Mouse (Mus musculus): ENCODE data around the gene Osbp2.

Gene Osbp2

GRCm38 (mm10) chr11:3754685-3755084, 109.0 kb downstream of the Osbp2 start:
- no peak for DNase-seq

GRCm38 (mm10) chr11:3753897-3754296, 109.8 kb downstream of the Osbp2 start:
- no peak for DNase-seq

DNA sequence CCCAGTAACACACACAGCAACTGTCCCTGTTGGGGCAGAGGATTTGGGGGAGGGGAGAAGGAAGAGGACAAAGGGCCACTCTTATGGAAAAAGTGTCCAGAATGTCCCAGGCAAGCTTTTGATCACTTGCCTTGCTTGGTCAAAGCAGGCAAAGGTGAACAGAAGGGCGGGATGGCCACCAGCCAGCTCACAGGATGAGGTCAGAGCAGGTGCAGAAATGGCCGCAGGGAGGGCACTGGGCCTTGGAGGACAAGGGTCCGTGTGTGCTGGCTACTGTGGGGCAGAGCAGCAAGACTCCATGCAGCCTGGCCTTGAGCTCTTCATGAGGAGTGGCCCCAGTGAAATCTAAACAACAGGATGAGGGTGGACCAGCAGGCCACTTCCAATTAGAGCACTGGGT, 110.9 kb downstream of the Osbp2 start:
- DNase-seq = peak; percentile 92 to 93

- DNase-seq = no peak
Measured at GRCm38 (mm10) chr11:3749831-3750230, 113.9 kb downstream of the Osbp2 start.

GRCm38 (mm10) chr11:3742449-3742848, 121.3 kb downstream of the Osbp2 start:
- DNase-seq = peak; percentile 67 to 69

DNA sequence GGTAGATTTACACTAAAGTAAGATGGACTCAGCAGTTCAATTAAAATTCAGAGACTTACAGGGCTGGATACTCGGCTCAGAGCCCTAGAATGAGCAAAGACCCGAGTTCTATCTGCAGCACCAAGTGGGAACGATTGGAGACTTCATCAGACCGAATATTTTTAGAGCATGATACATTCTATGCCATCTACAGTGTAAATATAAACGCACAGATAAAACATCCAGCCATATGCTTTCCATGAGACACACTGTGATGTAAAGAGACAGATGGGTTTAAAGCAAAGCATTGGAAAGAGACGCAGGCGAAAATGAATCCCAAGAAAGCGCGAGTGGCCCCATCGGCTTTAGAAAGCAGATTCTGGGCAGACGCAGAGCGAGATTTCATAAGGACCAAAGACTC, 122.5 kb downstream of the Osbp2 start:
- no peak for DNase-seq

- no peak for DNase-seq
Measured at GRCm38 (mm10) chr11:3738778-3739177, 124.9 kb downstream of the Osbp2 start.

DNA sequence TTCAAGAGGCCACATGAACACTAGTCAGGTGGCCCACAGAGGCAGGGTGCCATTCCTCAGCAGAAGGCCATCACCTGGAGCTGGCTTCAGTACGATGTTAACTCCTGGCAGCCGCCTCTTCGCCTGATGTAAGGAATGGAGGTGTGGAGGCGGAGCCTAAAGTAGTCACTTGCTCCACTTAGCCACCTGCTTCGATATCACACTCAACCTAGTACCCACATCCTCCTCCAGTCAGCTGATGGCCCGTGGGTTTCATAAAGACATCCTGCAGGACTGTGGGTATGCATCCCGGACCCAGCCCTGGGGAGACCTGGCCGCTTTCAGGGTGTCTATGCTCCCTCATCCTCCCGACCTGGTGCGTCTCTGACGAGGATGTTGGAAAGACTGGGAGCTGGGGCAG, 128.0 kb downstream of the Osbp2 start:
- no peak for DNase-seq

- no peak for DNase-seq
Measured at GRCm38 (mm10) chr11:3733933-3734636, 129.6 kb downstream of the Osbp2 start.

GRCm38 (mm10) chr11:3731469-3731868, 132.2 kb downstream of the Osbp2 start:
- DNase-seq = no peak

GRCm38 (mm10) chr11:3727438-3728105, 136.1 kb downstream of the Osbp2 start:
- DNase-seq = peak; percentile 59 to 66

DNA sequence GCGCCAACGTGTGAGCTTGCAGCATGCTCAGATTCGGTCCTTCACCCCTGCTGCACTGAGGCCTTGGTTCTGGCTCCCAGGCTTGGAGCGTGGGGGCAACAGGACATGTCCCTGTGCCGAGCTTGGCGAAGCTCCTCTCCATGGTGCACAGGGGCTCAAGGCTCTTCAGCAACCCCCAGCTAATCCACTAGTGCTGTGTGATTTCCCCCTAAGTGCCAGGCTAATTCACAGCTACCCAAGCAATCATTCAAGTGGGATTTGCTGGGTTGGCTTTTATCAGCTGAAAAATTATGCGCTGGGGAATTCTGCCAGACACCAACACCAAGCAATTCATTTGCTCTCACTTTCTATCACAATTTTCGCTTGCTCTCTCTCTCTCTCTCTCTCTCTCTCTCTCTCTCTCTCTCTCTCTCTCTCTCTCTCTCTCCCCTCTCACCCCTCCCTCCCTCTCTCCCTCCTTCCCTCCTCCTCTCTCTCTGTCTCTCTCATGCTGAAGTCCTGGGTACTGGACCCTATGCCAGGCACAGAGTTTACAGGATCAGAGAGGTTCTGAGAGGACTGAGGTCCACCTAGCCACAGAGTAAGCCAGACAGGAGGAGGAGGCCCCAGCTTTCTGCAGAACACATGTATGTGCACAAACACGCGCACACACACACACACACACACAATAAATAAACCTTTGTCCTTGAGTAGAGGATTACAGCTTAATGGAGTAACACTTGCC, 138.2 kb downstream of the Osbp2 start:
- DNase-seq = no peak

GRCm38 (mm10) chr11:3724726-3725125, 139.0 kb downstream of the Osbp2 start:
- DNase-seq = peak in 1 of 2 experiments; percentile 56

GRCm38 (mm10) chr11:3723910-3724309, 139.8 kb downstream of the Osbp2 start:
- peak; percentile 72 to 81 for DNase-seq

GRCm38 (mm10) chr11:3722861-3723260, 140.8 kb downstream of the Osbp2 start:
- DNase-seq = no peak

GRCm38 (mm10) chr11:3722036-3722435, 141.7 kb downstream of the Osbp2 start:
- no peak for DNase-seq

DNA sequence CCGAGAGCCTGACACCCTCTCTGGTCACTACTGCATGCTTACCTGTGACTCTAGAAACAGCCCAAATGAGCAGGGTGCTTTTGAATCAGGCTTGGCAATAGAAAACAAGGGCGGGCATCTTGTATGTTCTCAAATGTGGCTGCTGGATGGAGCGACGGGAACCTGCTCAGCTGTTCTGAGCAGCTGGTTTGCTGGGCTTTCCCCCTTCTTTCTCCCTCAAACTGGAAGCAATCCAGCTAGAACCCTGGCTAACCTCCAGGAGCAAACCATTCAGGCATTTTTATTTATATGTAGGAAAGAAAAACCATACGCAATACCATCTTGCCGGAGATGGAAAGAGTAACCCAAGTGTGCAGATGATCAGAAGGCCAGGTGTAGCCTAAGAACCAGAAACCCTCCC, 147.0 kb downstream of the Osbp2 start:
- DNase-seq = no peak

DNA sequence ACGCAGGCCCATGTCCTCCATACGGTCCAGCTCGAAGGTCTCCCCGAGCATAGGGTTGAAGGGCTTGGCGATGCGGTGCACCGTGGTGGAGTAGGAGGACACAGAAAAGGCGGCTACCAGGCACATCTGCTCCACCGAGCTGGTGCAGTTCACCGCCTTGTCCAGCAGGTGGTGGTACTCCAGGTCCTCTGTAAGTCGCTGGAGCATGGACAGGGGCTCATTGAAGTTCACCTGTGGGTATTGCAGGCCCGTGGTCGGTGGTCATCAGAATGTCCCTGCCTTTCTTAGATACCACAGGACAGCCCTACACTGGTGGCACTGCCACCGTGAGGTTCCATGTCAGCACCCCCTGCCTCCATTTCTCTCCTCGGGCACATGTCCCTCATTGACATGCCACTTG, 149.2 kb downstream of the Osbp2 start:
- peak; percentile 74 to 80 for DNase-seq

GRCm38 (mm10) chr11:3710203-3710602, 153.5 kb downstream of the Osbp2 start:
- DNase-seq = no peak

GRCm38 (mm10) chr11:3707057-3707456, 156.6 kb downstream of the Osbp2 start:
- no peak for DNase-seq

GRCm38 (mm10) chr11:3704404-3704803, 159.3 kb downstream of the Osbp2 start:
- no peak for DNase-seq

GRCm38 (mm10) chr11:3703089-3703992, 160.4 kb downstream of the Osbp2 start:
- no peak for DNase-seq

DNA sequence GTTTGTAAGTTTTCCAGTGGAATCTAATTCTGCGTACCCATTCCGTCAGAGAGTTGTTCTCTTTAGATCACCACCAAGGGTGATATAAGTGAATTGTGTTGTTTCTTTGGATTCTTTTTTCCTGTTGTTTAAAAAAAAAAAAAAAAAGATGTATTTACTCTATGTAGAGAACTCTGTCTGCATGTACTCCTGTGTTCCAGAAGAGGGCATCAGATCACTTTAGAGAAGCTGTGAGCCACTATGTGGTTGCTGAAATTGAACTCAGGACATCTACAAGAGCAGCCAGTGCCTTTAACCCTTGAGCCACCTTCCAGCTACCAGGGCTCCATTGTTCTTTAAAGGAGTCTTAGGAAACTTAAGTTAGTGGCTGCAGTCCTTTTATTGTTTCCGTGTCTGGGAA, 166.3 kb downstream of the Osbp2 start:
- no peak for DNase-seq

All from cerebellum, adult 18-20 months (tissue).